In the genomic region with DNA sequence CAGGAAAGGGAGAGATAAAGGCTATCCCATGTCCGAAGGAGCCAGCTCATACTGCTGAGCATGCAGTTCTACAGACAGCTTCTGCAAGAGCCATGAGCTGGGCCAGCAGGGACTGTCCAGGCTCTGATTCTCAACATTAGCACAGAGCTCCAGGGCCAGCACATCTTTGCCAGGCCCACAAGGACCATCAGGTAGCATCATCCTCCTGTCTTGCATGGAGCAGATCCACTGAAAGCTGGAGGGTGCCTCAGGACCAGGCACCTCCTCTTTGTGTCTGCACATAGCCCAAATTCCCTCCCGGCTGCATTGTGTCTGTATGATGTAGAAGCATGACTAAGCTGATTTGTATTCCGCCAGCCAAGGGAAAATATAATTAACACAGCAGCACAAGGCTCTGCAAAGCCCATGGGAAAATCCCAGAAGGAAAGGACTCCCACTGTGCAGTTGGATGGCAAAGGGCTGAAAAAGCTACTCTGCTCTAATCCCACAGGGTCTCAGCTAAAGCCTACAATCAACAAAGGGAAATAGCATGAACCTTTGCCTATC, we compare ENCODE assay signal across 8 mouse cellular contexts.
DNase-seq lines count a peak whose midpoint lies in the region; ATAC-seq and TF ChIP-seq lines count a peak whose summit lies in the region.
"Had no signal": no experiment of that assay in that cellular context is flagged by ENCODE, and none has a peak within 500 bp of the region (broad histone marks: within the 10 kb centered on the region; RNA-seq: fewer than 3 reads in every experiment).

No protein-coding gene starts in this region.

- no peak overlapping the region; the same call in 1 of the 2 replicates for H3K9ac ChIP-seq in embryonic facial prominence, embryonic 11.5 days (replicated peaks; ENCODE audit: low read length)
- no peak overlapping the region for H3K9ac ChIP-seq in neural tube, embryonic 13.5 days
- H3K9ac ChIP-seq in heart, adult 2 months (ENCODE audit: low read depth, low read length), result no peak overlapping the region
- H3K9ac ChIP-seq: limb, embryonic 15.5 days had no signal

- H3K27me3 ChIP-seq in embryonic facial prominence, embryonic 11.5 days (ENCODE audit: control insufficient read depth, insufficient read depth, low read length), result no peaks in the 10 kb centered on the region
- no peaks in the 10 kb centered on the region for H3K27me3 ChIP-seq in neural tube, embryonic 13.5 days
- H3K27me3 ChIP-seq in heart, adult 2 months (ENCODE audit: control insufficient read depth, insufficient read depth, low read length), result no peaks in the 10 kb centered on the region
- H3K27me3 ChIP-seq: limb, embryonic 15.5 days had no signal

- peak; percentile 63 for ATAC-seq in embryonic facial prominence, embryonic 11.5 days (replicated peaks; ENCODE audit: insufficient number of reproducible peaks, low FRiP score, low TSS enrichment, low read depth)
- peak; percentile 59 for ATAC-seq in neural tube, embryonic 13.5 days (ENCODE audit: low read depth)

- no peak for TF ChIP-seq CTCF in heart, adult 2 months (IDR thresholded peaks at IDR 0.05)

- TF ChIP-seq POLR2A in heart, adult 2 months (IDR thresholded peaks at IDR 0.05; ENCODE audit: insufficient read depth, low read depth, low read length), result no peak

- no peaks in the 10 kb centered on the region for H3K9me3 ChIP-seq in embryonic facial prominence, embryonic 11.5 days (replicated peaks; ENCODE audit: control insufficient read depth, low read length)
- H3K9me3 ChIP-seq in neural tube, embryonic 13.5 days, result no peaks in the 10 kb centered on the region
- H3K9me3 ChIP-seq: limb, embryonic 15.5 days had no signal

- H3K36me3 ChIP-seq in embryonic facial prominence, embryonic 11.5 days (replicated peaks; ENCODE audit: control insufficient read depth, insufficient read depth, low read depth, low read length), result no peaks in the 10 kb centered on the region
- no peaks in the 10 kb centered on the region for H3K36me3 ChIP-seq in neural tube, embryonic 13.5 days
- H3K36me3 ChIP-seq in heart, adult 2 months (ENCODE audit: control insufficient read depth, insufficient read depth, low read length), result no peaks in the 10 kb centered on the region
- H3K36me3 ChIP-seq: limb, embryonic 15.5 days had no signal

- DNase-seq in R1 (ENCODE audit: low read depth, low spot score), result peak; percentile 36
- DNase-seq in embryonic facial prominence, embryonic 11.5 days (ENCODE audit: low spot score), result peak; percentile 52
- DNase-seq in layer of hippocampus, adult 8-10 months (ENCODE audit: low spot score in 2 of 2), result peak; percentile 55
- DNase-seq in heart, adult 2 months, result no peak
- no peak for DNase-seq in gastrocnemius, postnatal 10 days
- no peak for DNase-seq in ovary, postnatal 14 days (ENCODE audit: low spot score)

- no peak for TF ChIP-seq EP300 in heart, adult 2 months (IDR thresholded peaks at IDR 0.05; ENCODE audit: insufficient read depth, low read depth, low read length)

- intact Hi-C loops in heart, adult 2 months (cut with DNase I), result no loop called here

- H3K27ac ChIP-seq in embryonic facial prominence, embryonic 11.5 days (replicated peaks; ENCODE audit: low read depth, low read length), result peak overlapping the region; percentile 56; the same call in 1 of the 2 replicates
- peak overlapping the region; percentile 83 for H3K27ac ChIP-seq in neural tube, embryonic 13.5 days (replicated peaks)
- no peak overlapping the region for H3K27ac ChIP-seq in heart, adult 2 months
- H3K27ac ChIP-seq: limb, embryonic 15.5 days had no signal

- H3K4me3 ChIP-seq in embryonic facial prominence, embryonic 11.5 days (ENCODE audit: low read depth, low read length), result no peak overlapping the region
- no peak overlapping the region for H3K4me3 ChIP-seq in neural tube, embryonic 13.5 days
- no peak overlapping the region for H3K4me3 ChIP-seq in heart, adult 2 months
- H3K4me3 ChIP-seq: limb, embryonic 15.5 days had no signal

- no peaks in the 10 kb centered on the region for H3K79me2 ChIP-seq in heart, adult 2 months (replicated peaks; ENCODE audit: control insufficient read depth, insufficient read depth, low read length)

- 0 out of 2 replicates have a peak, but pooled peaks cover 3% of the 10 kb centered on the region for H3K4me1 ChIP-seq in embryonic facial prominence, embryonic 11.5 days (ENCODE audit: control insufficient read depth, insufficient read depth, low read length)
- H3K4me1 ChIP-seq in neural tube, embryonic 13.5 days (replicated peaks), result peaks cover 21% of the 10 kb centered on the region
- H3K4me1 ChIP-seq in heart, adult 2 months (ENCODE audit: control insufficient read depth, insufficient read depth, low read length), result no peaks in the 10 kb centered on the region

- 32% methylated on average over 3 of the region's 3 CpGs for WGBS in embryonic facial prominence, embryonic 11.5 days
- WGBS in neural tube, embryonic 13.5 days, result 27% methylated on average over 3 of the region's 3 CpGs
- 38% methylated on average over 3 of the region's 3 CpGs for WGBS in heart, adult 2 months

- no peak overlapping the region for H3K4me2 ChIP-seq in embryonic facial prominence, embryonic 11.5 days (ENCODE audit: low read depth, low read length)
- H3K4me2 ChIP-seq in neural tube, embryonic 13.5 days, result no peak overlapping the region
- H3K4me2 ChIP-seq: limb, embryonic 15.5 days had no signal

Comparison
In these comparisons a context has a peak if more than half of its experiments do, and no peak if none do; other contexts are left out.
1. DNase-seq: peak in R1 (single experiment), embryonic facial prominence, embryonic 11.5 days (single experiment) and layer of hippocampus, adult 8-10 months (2 of 2); none in heart, adult 2 months (0 of 2), gastrocnemius, postnatal 10 days (single experiment) and ovary, postnatal 14 days (single experiment).